Mouse (Mus musculus) myocyte (in vitro differentiated cells): ENCODE data around the gene Pds5a. TPM values are rescaled to one million over a fixed set of nuclear protein-coding genes. Genes with fewer than 3 reads are reported as not detected.

ENCODE experiments used
- H3K27me3 ChIP-seq: one replicate; pipeline ENCODE4 v1.6.1; 2011; ENCODE audit not compliant: control insufficient read depth, insufficient read depth, insufficient read length
- H3K36me3 ChIP-seq: one replicate; pipeline ENCODE4 v1.6.1; 2011; ENCODE audit not compliant: control insufficient read depth, insufficient read depth
- H3K4me2 ChIP-seq: one replicate; pipeline ENCODE4 v1.6.1; 2011; ENCODE audit warnings: low read depth, control low read depth
- H3K4me3 ChIP-seq: one replicate; pipeline ENCODE4 v1.5.1; 2011; ENCODE audit warnings: mild to moderate bottlenecking, control low read depth, moderate library complexity
- H3K79me2 ChIP-seq: one replicate; pipeline ENCODE4 v1.6.1; 2011; ENCODE audit not compliant: control insufficient read depth, insufficient read depth
- H3ac ChIP-seq: one replicate; pipeline ENCODE4 v1.6.1; 2011; ENCODE audit not compliant: control insufficient read depth, insufficient read length
- CEBPB ChIP-seq: IDR thresholded peaks from 2 replicates; pipeline ENCODE4 v1.6.1; 2011; ENCODE audit warnings: mild to moderate bottlenecking, moderate library complexity; ENCODE audit not compliant: poor library complexity, insufficient read depth, severe bottlenecking
- E2F4 ChIP-seq: IDR thresholded peaks from one replicate; pipeline ENCODE4 v1.6.1; 2011; ENCODE audit warnings: mild to moderate bottlenecking, control low read depth, moderate library complexity; ENCODE audit not compliant: insufficient read depth
- MAX ChIP-seq: IDR thresholded peaks from one replicate; pipeline ENCODE4 v1.6.1; 2011; ENCODE audit warnings: low read depth, mild to moderate bottlenecking, control low read depth
- MYOD1 ChIP-seq, 3 experiments: IDR thresholded peaks; one replicate each; pipeline ENCODE4 v1.6.1; 2011; ENCODE audit warnings: control low read depth in 2 of 3, low read depth in 2 of 3, mild to moderate bottlenecking in 2 of 3, moderate library complexity in 1 of 3; ENCODE audit not compliant: insufficient read length in 2 of 3, control insufficient read depth in 1 of 3
- MYOG ChIP-seq, 3 experiments: IDR thresholded peaks; one replicate each; pipeline ENCODE4 v1.6.1; 2011; ENCODE audit warnings: control low read depth in 2 of 3, low read depth in 2 of 3, mild to moderate bottlenecking in 2 of 3; ENCODE audit not compliant: insufficient read length in 2 of 3, control insufficient read depth in 1 of 3, insufficient read depth in 1 of 3
- POLR2A ChIP-seq: IDR thresholded peaks from one replicate; pipeline ENCODE4 v1.6.1; 2011; ENCODE audit warnings: low read depth, mild to moderate bottlenecking, control low read depth, moderate library complexity; ENCODE audit not compliant: insufficient read length
- POLR2AphosphoS2 ChIP-seq: IDR thresholded peaks from one replicate; pipeline ENCODE4 v1.6.1; 2011; ENCODE audit warnings: low read depth, control low read depth; ENCODE audit not compliant: insufficient read length
- REST ChIP-seq: IDR thresholded peaks from one replicate; pipeline ENCODE4 v1.6.1; 2011; ENCODE audit warnings: mild to moderate bottlenecking, control low read depth, moderate library complexity; ENCODE audit not compliant: insufficient read depth, insufficient read length
- SRF ChIP-seq: IDR thresholded peaks from one replicate; pipeline ENCODE4 v1.6.1; 2011; ENCODE audit warnings: low read depth; ENCODE audit not compliant: control insufficient read depth, insufficient read length
- TCF12 ChIP-seq: IDR thresholded peaks from one replicate; pipeline ENCODE4 v1.6.1; 2011; ENCODE audit warnings: mild to moderate bottlenecking, control low read depth; ENCODE audit not compliant: poor library complexity, insufficient read depth, severe bottlenecking
- TCF3 ChIP-seq: IDR thresholded peaks from one replicate; pipeline ENCODE4 v1.6.1; 2011; ENCODE audit warnings: low read depth, control low read depth; ENCODE audit not compliant: insufficient read length
- USF1 ChIP-seq: IDR thresholded peaks from one replicate; pipeline ENCODE4 v1.6.1; 2011; ENCODE audit warnings: low read depth, mild to moderate bottlenecking, control low read depth, moderate library complexity
- polyA plus RNA-seq: library from polyadenylated mRNA; unstranded; fragments of >200 nt; fragmentation: generic; extraction: Trizol; gene quantifications from one replicate; pipeline ENCODE4 v1.2.1, GENCODE M21; 2012; ENCODE audit warnings: missing spikeins

Gene Pds5a
- polyA plus RNA-seq, 1 experiment: 17.5 TPM

GRCm38 (mm10) chr5:65678826-65679225 lies 19.2 kb downstream of the Pds5a start:
- no peak overlapping the region for H3K4me3 ChIP-seq
- TF ChIP-seq REST: no peak
- no peak for TF ChIP-seq TCF3
- peaks cover 100% of the 10 kb centered on the region for H3K79me2 ChIP-seq
- no peaks in the 10 kb centered on the region for H3K27me3 ChIP-seq
- peaks cover 9% of the 10 kb centered on the region for H3K36me3 ChIP-seq
- no peak overlapping the region for H3K4me2 ChIP-seq
- H3ac ChIP-seq: no peak overlapping the region

GRCm38 (mm10) chr5:65672162-65672561 lies 25.9 kb downstream of the Pds5a start:
- Histone ChIP-seq H3K79me2 (peaks cover 99% of the 10 kb centered on the region), H3ac (no peak overlapping the region), H3K36me3 (no peaks in the 10 kb centered on the region), H3K4me3 (no peak overlapping the region), H3K4me2 (no peak overlapping the region), H3K27me3 (no peaks in the 10 kb centered on the region)
- TF ChIP-seq REST (no peak), E2F4 (no peak), POLR2AphosphoS2 (no peak), SRF (no peak), MYOG (IDR thresholded peaks at IDR 0.05; ENCODE audit: control insufficient read depth in 1 of 3, insufficient read depth in 1 of 3, insufficient read length in 2 of 3, low read depth in 2 of 3) (no peak), MAX (no peak), MYOD1 (IDR thresholded peaks at IDR 0.05; ENCODE audit: control insufficient read depth in 1 of 3, insufficient read length in 2 of 3, low read depth in 2 of 3) (no peak), TCF3 (no peak), TCF12 (no peak)

- TF ChIP-seq MYOG (IDR thresholded peaks at IDR 0.05; ENCODE audit: control insufficient read depth in 1 of 3, insufficient read depth in 1 of 3, insufficient read length in 2 of 3, low read depth in 2 of 3) (no peak), E2F4 (no peak), REST (no peak), USF1 (no peak), MYOD1 (IDR thresholded peaks at IDR 0.05; ENCODE audit: control insufficient read depth in 1 of 3, insufficient read length in 2 of 3, low read depth in 2 of 3) (no peak), SRF (no peak), TCF3 (no peak), POLR2A (no peak), MAX (no peak), TCF12 (no peak), POLR2AphosphoS2 (no peak), CEBPB (no peak)
- H3K27me3 ChIP-seq: no peaks in the 10 kb centered on the region
- H3ac ChIP-seq: no peak overlapping the region
- no peak overlapping the region for H3K4me2 ChIP-seq
- H3K4me3 ChIP-seq: no peak overlapping the region
- H3K36me3 ChIP-seq: no peaks in the 10 kb centered on the region
- H3K79me2 ChIP-seq: peaks cover 90% of the 10 kb centered on the region
Observed at GRCm38 (mm10) chr5:65667644-65668043, 30.4 kb downstream of the Pds5a start.

- Histone ChIP-seq H3K4me2 (no peak overlapping the region), H3K27me3 (no peaks in the 10 kb centered on the region), H3K4me3 (no peak overlapping the region), H3ac (no peak overlapping the region), H3K79me2 (peaks cover 87% of the 10 kb centered on the region), H3K36me3 (no peaks in the 10 kb centered on the region)
- TF ChIP-seq POLR2AphosphoS2: no peak
- no peak for TF ChIP-seq POLR2A
- TF ChIP-seq CEBPB: no peak
- no peak for TF ChIP-seq SRF
- no peak for TF ChIP-seq TCF12
- no peak for TF ChIP-seq MAX
- no peak for TF ChIP-seq MYOD1 (IDR thresholded peaks at IDR 0.05; ENCODE audit: control insufficient read depth in 1 of 3, insufficient read length in 2 of 3, low read depth in 2 of 3)
- no peak for TF ChIP-seq TCF3
- TF ChIP-seq MYOG (IDR thresholded peaks at IDR 0.05; ENCODE audit: control insufficient read depth in 1 of 3, insufficient read depth in 1 of 3, insufficient read length in 2 of 3, low read depth in 2 of 3): no peak
- TF ChIP-seq E2F4: no peak
- TF ChIP-seq REST: no peak
- TF ChIP-seq USF1: no peak
Observed at GRCm38 (mm10) chr5:65665370-65665769, 32.7 kb downstream of the Pds5a start.

- TF ChIP-seq MAX (no peak), MYOG (IDR thresholded peaks at IDR 0.05; ENCODE audit: control insufficient read depth in 1 of 3, insufficient read depth in 1 of 3, insufficient read length in 2 of 3, low read depth in 2 of 3) (no peak)
- H3K36me3 ChIP-seq: peaks cover 15% of the 10 kb centered on the region
- no peak overlapping the region for H3K4me3 ChIP-seq
- H3K79me2 ChIP-seq: peaks cover 53% of the 10 kb centered on the region
- no peaks in the 10 kb centered on the region for H3K27me3 ChIP-seq
- no peak overlapping the region for H3ac ChIP-seq
- H3K4me2 ChIP-seq: no peak overlapping the region
Observed at GRCm38 (mm10) chr5:65661958-65662357, 36.1 kb downstream of the Pds5a start.

- H3K27me3 ChIP-seq: no peaks in the 10 kb centered on the region
- H3K4me2 ChIP-seq: no peak overlapping the region
- H3ac ChIP-seq: no peak overlapping the region
- H3K36me3 ChIP-seq: peaks cover 49% of the 10 kb centered on the region
- no peak overlapping the region for H3K4me3 ChIP-seq
- TF ChIP-seq MYOD1 (IDR thresholded peaks at IDR 0.05; ENCODE audit: control insufficient read depth in 1 of 3, insufficient read length in 2 of 3, low read depth in 2 of 3) (no peak), USF1 (no peak), POLR2A (no peak), MYOG (IDR thresholded peaks at IDR 0.05; ENCODE audit: control insufficient read depth in 1 of 3, insufficient read depth in 1 of 3, insufficient read length in 2 of 3, low read depth in 2 of 3) (no peak), SRF (no peak), TCF12 (no peak), TCF3 (no peak), E2F4 (no peak), MAX (no peak), CEBPB (no peak), POLR2AphosphoS2 (no peak), REST (no peak)
- H3K79me2 ChIP-seq: no peaks in the 10 kb centered on the region
Observed at GRCm38 (mm10) chr5:65653786-65654185, 44.3 kb downstream of the Pds5a start.
